In genomic region chr1:165110659-165111058, GRCm38 (mm10) we compare ENCODE assay signal across 1 mouse cellular context.
TF ChIP-seq lines count a peak whose summit lies in the region.

No protein-coding gene starts in this region.

TF ChIP-seq in myocyte, 11 proteins besides CTCF, POLR2A, EP300 and RAD21 (continued from another document):
- no peak for TF ChIP-seq CEBPB (IDR thresholded peaks at IDR 0.05; ENCODE audit: insufficient read depth, poor library complexity, severe bottlenecking)
